ENCODE assay signal across 8 mouse cellular contexts in the genomic region with DNA sequence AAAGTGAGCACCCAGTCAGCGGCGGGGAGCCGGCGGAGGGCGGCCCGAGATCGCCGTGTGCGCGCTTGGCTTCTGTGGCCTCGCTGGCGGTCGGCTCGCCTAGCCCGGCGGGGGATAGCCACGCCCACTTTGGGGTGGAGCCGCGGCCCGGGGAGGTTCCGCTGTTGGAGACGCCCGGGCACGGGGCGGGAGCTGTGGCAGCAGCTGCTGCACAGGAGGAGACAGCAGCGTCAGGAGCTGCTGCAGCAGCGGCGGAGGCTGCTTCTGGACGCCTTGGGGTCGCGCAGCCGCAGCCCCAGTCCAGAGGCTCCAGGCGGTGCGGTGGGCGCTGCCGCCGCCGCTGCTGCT. TPM values are rescaled to one million over a fixed set of nuclear protein-coding genes. Genes with fewer than 3 reads are reported as not detected.
DNase-seq lines count a peak whose midpoint lies in the region; ATAC-seq lines count a peak whose summit lies in the region.

A gene (plus strand): TSS at position 181 of the 348 bp plus-strand sequence.

- peaks cover 19% of the 10 kb centered on the region for H3K27me3 ChIP-seq in hindbrain, embryonic 15.5 days

- H3K36me3 ChIP-seq in hindbrain, embryonic 15.5 days = no peaks in the 10 kb centered on the region
- no peaks in the 10 kb centered on the region; the same call in 1 of the 2 replicates for H3K36me3 ChIP-seq in macrophage (ENCODE audit: inconsistent target)

- H3K4me1 ChIP-seq in hindbrain, embryonic 15.5 days (replicated peaks) = peaks cover 31% of the 10 kb centered on the region

- peak; percentile 94 for ATAC-seq in hindbrain, embryonic 15.5 days (ENCODE audit: low FRiP score, low read depth)

- WGBS in hindbrain, embryonic 15.5 days = 2% methylated on average over 37 of the region's 38 CpGs
- WGBS in macrophage (ENCODE audit: missing documents) = 1% methylated on average over 31 of the region's 38 CpGs

- H3K9me3 ChIP-seq in hindbrain, embryonic 15.5 days = no peaks in the 10 kb centered on the region

- peak; percentile 92 for DNase-seq in R1 (ENCODE audit: low read depth, low spot score)
- peak; percentile 84 to 91 for DNase-seq in cerebellum, postnatal 25 days
- peak; percentile 92 for DNase-seq in frontal cortex, postnatal 36 days (ENCODE audit: low spot score in 2 of 2)
- DNase-seq in left cerebral cortex, adult 18-20 months (ENCODE audit: low spot score in 2 of 2) = peak; percentile 93 to 95
- peak; percentile 96 for DNase-seq in right cerebral cortex, adult 18-20 months
- peak; percentile 95 for DNase-seq in urinary bladder, postnatal 10 days (ENCODE audit: low spot score)

- H3K9ac ChIP-seq in hindbrain, embryonic 15.5 days = peak within 1 kb of the TSS; percentile 73

- peak within 1 kb of the TSS; percentile 77 for H3K4me3 ChIP-seq in hindbrain, embryonic 15.5 days
- H3K4me3 ChIP-seq in macrophage (ENCODE audit: inconsistent target) = peak within 1 kb of the TSS; percentile 62

- peak within 1 kb of the TSS; percentile 80 for H3K27ac ChIP-seq in hindbrain, embryonic 15.5 days (replicated peaks)
- H3K27ac ChIP-seq in macrophage = peak within 1 kb of the TSS; percentile 89

- peak within 1 kb of the TSS; percentile 99 for H3K4me2 ChIP-seq in hindbrain, embryonic 15.5 days

- peaks cover 46% of the 10 kb centered on the region for H3K79me2 ChIP-seq in macrophage (ENCODE audit: inconsistent target)

RNA-seq across cellular contexts. Expression of the gene that starts here (rescaled TPM):
- 5.3 and 8.2 TPM in 2 replicates for polyA plus RNA-seq in hindbrain, embryonic 15.5 days (2015; fragmentation: Nextera tagmentation; extraction: Ambion mirVana)
- total RNA-seq in left cerebral cortex, adult 18-20 months (2021) = 10 to 100 TPM; 10.0 to 11.9 TPM
- total RNA-seq in macrophage (2018; cell fraction: chromatin; rRNA removed) = 100 to 1,000 TPM in 8 of 26 experiments, 10 to 100 TPM in 18; 23.2 to 147 (median 72.3) TPM
- total RNA-seq in macrophage (2018; cell fraction: cytosol; rRNA removed) = 100 to 1,000 TPM in 5 of 26 experiments, 10 to 100 TPM in 21; 52.8 to 109 (median 71.9) TPM
- total RNA-seq in macrophage (2018; cell fraction: nucleus; rRNA removed) = 100 to 1,000 TPM in 6 of 26 experiments, 10 to 100 TPM in 20; 39.5 to 126 (median 74.2) TPM
- polyA plus RNA-seq in macrophage (2018) = 61.6 to 83.0 TPM (median 63.6 TPM) in 3 replicates

Comparison
In these comparisons a context has a peak if more than half of its experiments do, and no peak if none do; other contexts are left out.
1. Peak in every context shown above with its lines: DNase-seq, ATAC-seq, H3K4me3 ChIP-seq and H3K27ac ChIP-seq.